Mouse (Mus musculus) midbrain, postnatal 0 days (tissue): Measurements from ENCODE around the gene Tmem234. TPM values are rescaled to one million over a fixed set of nuclear protein-coding genes. Genes with fewer than 3 reads are reported as not detected.
A peak's percentile ranks its signal among the peaks of the same experiment; 100 is the strongest.

Experiments used
- ATAC-seq: fragments of 200-750 bp; cut with Nextera tagmentation; 2 replicates; pipeline ENCODE4 v1.8.0; 2017; ENCODE audit warnings: moderate number of reproducible peaks, mild to moderate bottlenecking, moderate TSS enrichment, moderate library complexity; ENCODE audit not compliant: low FRiP score
- DNase-seq: peaks from one replicate; pipeline ENCODE4 v3.0.0-alpha.2; 2015; ENCODE audit warnings: low spot score
- H3K27ac ChIP-seq: fragments of 300-500 bp; sonication (generic); 2 replicates; pipeline ENCODE4 v1.5.1; 2014; ENCODE audit warnings: low read depth, mild to moderate bottlenecking, low read length, mixed read lengths
- H3K27me3 ChIP-seq: fragments of 300-500 bp; sonication (generic); 2 replicates; pipeline ENCODE4 v1.6.1; 2014; ENCODE audit warnings: low read length, control low read depth, mixed read lengths; ENCODE audit not compliant: insufficient read depth
- H3K36me3 ChIP-seq: fragments of 300-500 bp; sonication (generic); 2 replicates; pipeline ENCODE4 v1.6.1; 2014; ENCODE audit warnings: low read length, control low read depth, mixed read lengths; ENCODE audit not compliant: insufficient read depth
- H3K4me1 ChIP-seq: fragments of 300-500 bp; sonication (generic); 2 replicates; pipeline ENCODE4 v1.6.1; 2014; ENCODE audit warnings: mild to moderate bottlenecking, control low read depth, antibody characterized with exemption, low read length, mixed read lengths; ENCODE audit not compliant: insufficient read depth
- H3K4me2 ChIP-seq: fragments of 300-500 bp; sonication (generic); 2 replicates; pipeline ENCODE4 v1.6.1; 2014; ENCODE audit warnings: low read depth, mild to moderate bottlenecking, low read length, mixed read lengths; ENCODE audit not compliant: poor library complexity, severe bottlenecking
- H3K4me3 ChIP-seq: fragments of 300-500 bp; sonication (generic); 2 replicates; pipeline ENCODE4 v1.5.1; 2014; ENCODE audit warnings: low read depth, mild to moderate bottlenecking, low read length, moderate library complexity
- H3K9ac ChIP-seq: fragments of 300-500 bp; sonication (generic); replicated peaks from 2 replicates; pipeline ENCODE4 v1.6.1; 2014; ENCODE audit warnings: mild to moderate bottlenecking, low read length, moderate library complexity, mixed read lengths; ENCODE audit not compliant: poor library complexity, severe bottlenecking
- H3K9me3 ChIP-seq: fragments of 300-500 bp; sonication (generic); 2 replicates; pipeline ENCODE4 v1.6.1; 2016; ENCODE audit warnings: low read length, control low read depth
- CTCF ChIP-seq: IDR thresholded peaks from 2 replicates; pipeline ENCODE4 v1.5.1; 2016; ENCODE audit warnings: antibody characterized with exemption, mild to moderate bottlenecking
- WGBS: fragments of 180-500 bp; shearing (Covaris S2); extraction: QIAGEN DNeasy Blood & Tissue Kit; methylation state at CpG from one replicate; pipeline ENCODE4 v1.1.7; 2014; 5-methylcytosine and 5-hydroxymethylcytosine counted together
- polyA plus RNA-seq: library from polyadenylated mRNA; unstranded; fragments of >200 nt; fragmentation: Nextera tagmentation; extraction: Ambion mirVana; gene quantifications from 2 replicates; pipeline ENCODE4 v1.2.1, GENCODE M21; 2015
- total RNA-seq: library from RNA; depleted of rRNA; stranded (reverse); fragments of >200 nt; gene quantifications from 2 replicates; pipeline ENCODE4 v1.2.3, GENCODE M21; 2014

The Tmem234 gene
- total and polyA plus RNA-seq, 2 experiments from 2014 or later: 189 to 210 TPM

- H3K4me3 ChIP-seq: no peak overlapping the region
- H3K27ac ChIP-seq: no peak overlapping the region
- DNase-seq (peak; percentile 35), ATAC-seq (no peak)
- TF ChIP-seq CTCF: no peak
- no peak overlapping the region for H3K4me2 ChIP-seq
- H3K9me3 ChIP-seq: no peaks in the 10 kb centered on the region
- 83% methylated on average over 4 of the region's 4 CpGs for WGBS
- H3K4me1 ChIP-seq: no peaks in the 10 kb centered on the region; the same call in 1 of the 2 replicates
- no peak overlapping the region for H3K9ac ChIP-seq
- no peaks in the 10 kb centered on the region for H3K27me3 ChIP-seq
- peaks cover 69% of the 10 kb centered on the region for H3K36me3 ChIP-seq
Observed at GRCm38 (mm10) chr4:129630944-129631343, 30.5 kb downstream of the Tmem234 start.

GRCm38 (mm10) chr4:129631867-129632266, 31.4 kb downstream of the Tmem234 start:
- Histone ChIP-seq H3K4me2 (no peak overlapping the region), H3K9me3 (no peaks in the 10 kb centered on the region), H3K27ac (no peak overlapping the region), H3K4me1 (no peaks in the 10 kb centered on the region), H3K27me3 (no peaks in the 10 kb centered on the region), H3K9ac (no peak overlapping the region), H3K4me3 (no peak overlapping the region), H3K36me3 (peaks cover 68% of the 10 kb centered on the region)
- WGBS: 93% methylated on average over 12 of the region's 12 CpGs
- ATAC-seq (no peak), DNase-seq (no peak)
- no peak for TF ChIP-seq CTCF

- H3K36me3 ChIP-seq: peaks cover 61% of the 10 kb centered on the region
- no peaks in the 10 kb centered on the region for H3K27me3 ChIP-seq
- H3K27ac ChIP-seq: no peak overlapping the region
- H3K4me2 ChIP-seq: no peak overlapping the region
- H3K4me1 ChIP-seq: peaks cover 2% of the 10 kb centered on the region; the same call in 1 of the 2 replicates
- WGBS: 96% methylated on average over 6 of the region's 6 CpGs
- no peak overlapping the region for H3K4me3 ChIP-seq
- DNase-seq (no peak), ATAC-seq (no peak)
- no peak for TF ChIP-seq CTCF
- no peak overlapping the region for H3K9ac ChIP-seq
- H3K9me3 ChIP-seq: no peaks in the 10 kb centered on the region
Observed at GRCm38 (mm10) chr4:129633852-129634251, 33.4 kb downstream of the Tmem234 start.

- H3K4me3 ChIP-seq: no peak overlapping the region
- DNase-seq (no peak), ATAC-seq (no peak)
- no peaks in the 10 kb centered on the region for H3K27me3 ChIP-seq
- 82% methylated on average over 15 of the region's 15 CpGs for WGBS
- peaks cover 13% of the 10 kb centered on the region for H3K4me1 ChIP-seq
- peak overlapping the region; percentile 87 for H3K4me2 ChIP-seq
- H3K9me3 ChIP-seq: no peaks in the 10 kb centered on the region
- peak overlapping the region; percentile 69 for H3K9ac ChIP-seq
- TF ChIP-seq CTCF: no peak
- no peak overlapping the region for H3K27ac ChIP-seq
- H3K36me3 ChIP-seq: peaks cover 20% of the 10 kb centered on the region
Observed at GRCm38 (mm10) chr4:129639221-129639620, 38.8 kb downstream of the Tmem234 start.

- ATAC-seq (no peak), DNase-seq (peak; percentile 25)
- Histone ChIP-seq H3K27me3 (no peaks in the 10 kb centered on the region), H3K9ac (peak overlapping the region; percentile 69), H3K27ac (peak overlapping the region; percentile 89), H3K9me3 (no peaks in the 10 kb centered on the region), H3K4me3 (peak overlapping the region; percentile 54), H3K4me1 (peaks cover 13% of the 10 kb centered on the region), H3K36me3 (peaks cover 21% of the 10 kb centered on the region), H3K4me2 (peak overlapping the region; percentile 87)
- WGBS: 4% methylated on average over 17 of the region's 17 CpGs
- TF ChIP-seq CTCF: no peak
Observed at GRCm38 (mm10) chr4:129640101-129640637, 39.7 kb downstream of the Tmem234 start.

- H3K4me2 ChIP-seq: peak within 1 kb of the TSS; percentile 87
Observed at GRCm38 (mm10) chr4:129640638-129641467, 40.4 kb downstream of the Tmem234 start, which contains the start of gene Txlna. Gene Txlna (minus strand): TSS chr4:129641065.

More at GRCm38 (mm10) chr4:129640638-129641467, 40.4 kb downstream of the Tmem234 start, which contains the start of gene Txlna:
- Histone ChIP-seq H3K9me3 (no peaks in the 10 kb centered on the region), H3K36me3 (peaks cover 26% of the 10 kb centered on the region), H3K27ac (peak within 1 kb of the TSS; percentile 89), H3K4me3 (peak within 1 kb of the TSS; percentile 54), H3K9ac (peak within 1 kb of the TSS; percentile 69), H3K4me1 (peaks cover 13% of the 10 kb centered on the region), H3K27me3 (no peaks in the 10 kb centered on the region)
- under 1% methylated on average over 47 of the region's 60 CpGs for WGBS
- DNase-seq: peak; percentile 99
- peak; percentile 96 for ATAC-seq
- no peak for TF ChIP-seq CTCF
